Mouse (Mus musculus) gastrocnemius, postnatal 25 days (tissue): Measurements from ENCODE around the gene Spns2. TPM values are rescaled to one million over a fixed set of nuclear protein-coding genes. Genes with fewer than 3 reads are reported as not detected.

Experiments used
- DNase-seq: peaks from one replicate; pipeline ENCODE4 v3.0.0; 2022
- total RNA-seq, 2 experiments: library from RNA; stranded (reverse); gene quantifications; 1 replicate in 1 of 2; 2 replicates in 1 of 2; pipeline ENCODE4 v1.2.3; 2021

Spns2 gene
- total RNA-seq, 2 experiments from 2014 or later, result 12.4 to 16.9 TPM

DNA sequence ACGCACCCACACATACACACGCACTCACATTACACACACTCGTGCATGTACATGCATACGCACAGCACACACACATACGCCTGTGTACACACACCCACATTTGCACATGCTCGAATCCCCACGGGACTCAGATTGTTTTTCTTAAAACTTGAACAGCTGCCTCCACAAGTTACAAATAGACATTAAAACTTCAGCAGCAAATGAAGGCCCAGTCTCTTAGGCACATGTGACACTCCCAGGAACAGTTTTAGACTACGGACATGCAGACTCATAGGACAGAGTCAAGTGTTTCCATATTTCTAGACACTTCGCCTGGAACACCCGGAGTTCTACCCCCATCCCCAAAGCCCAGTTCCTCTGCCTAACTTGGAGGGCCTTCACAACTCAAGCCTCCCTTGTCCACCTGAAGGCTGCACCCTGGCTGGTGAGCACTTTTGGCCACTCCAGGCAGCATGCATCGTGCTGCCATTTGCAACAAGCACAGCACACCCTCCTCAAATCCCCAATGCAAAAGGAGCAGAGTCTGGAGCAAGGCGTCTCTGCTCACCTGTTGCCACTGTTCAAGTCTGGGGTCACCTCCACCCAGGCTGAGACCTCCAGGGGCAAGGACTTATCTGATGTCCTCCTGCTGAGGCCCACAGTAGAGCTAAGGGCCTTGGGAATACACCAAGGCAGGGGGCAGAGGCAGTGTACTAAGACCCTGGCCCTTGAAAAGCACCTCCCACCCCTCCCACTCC, 79.9 kb downstream of the Spns2 start:
- no peak for DNase-seq

DNA sequence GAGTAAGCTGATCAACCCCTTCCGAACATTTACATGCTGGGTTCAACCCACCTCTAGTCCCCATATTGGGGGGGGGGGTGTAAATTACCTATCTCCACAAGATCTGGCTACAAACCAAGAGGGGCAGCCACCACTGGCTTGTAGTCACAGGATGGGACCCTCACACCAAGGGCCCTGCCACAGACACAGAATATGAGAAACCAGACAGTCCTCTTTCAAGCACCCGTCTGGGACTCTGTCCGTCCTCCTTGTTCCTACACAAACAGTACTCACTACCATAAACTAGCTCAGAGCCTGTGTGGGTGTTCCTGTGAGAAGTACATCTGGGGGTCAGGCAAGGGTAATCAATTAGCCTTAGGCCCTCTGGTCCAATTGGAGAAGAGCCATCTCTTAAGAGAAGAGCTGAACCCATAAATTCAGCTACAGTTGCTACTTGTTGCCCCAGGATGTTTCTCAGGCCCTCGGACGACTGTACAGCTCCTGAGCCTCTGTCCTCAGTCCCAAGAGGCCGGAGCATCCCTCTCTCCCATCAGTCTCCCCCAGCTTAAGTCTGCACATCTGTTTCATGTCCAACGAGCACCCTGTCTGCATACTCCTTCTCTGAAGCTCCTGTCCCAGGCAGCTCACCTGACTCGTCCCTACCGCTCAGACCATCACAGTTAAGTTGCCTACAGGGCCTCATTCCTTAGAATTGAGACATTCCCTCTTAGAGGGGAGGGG, 81.1 kb downstream of the Spns2 start:
- DNase-seq, result no peak

DNA sequence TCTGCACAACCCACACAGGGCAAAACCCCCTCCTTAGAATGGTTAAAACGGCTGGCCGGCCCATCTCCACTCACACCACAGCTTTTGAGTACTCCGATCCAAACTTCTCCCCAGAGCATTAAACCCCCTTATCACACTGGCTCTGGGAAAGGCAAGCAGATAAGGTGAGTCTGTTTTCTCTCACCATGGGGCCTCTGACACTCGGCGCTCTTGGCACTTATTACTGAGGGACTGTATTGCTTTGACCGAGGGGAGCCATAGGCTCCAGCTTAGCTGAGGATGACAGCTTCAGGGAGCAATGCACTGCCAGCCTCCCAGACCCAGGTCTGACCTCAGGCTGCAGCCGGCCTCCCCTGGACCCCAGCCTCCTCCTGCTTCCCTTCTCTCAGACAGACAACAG, 82.1 kb downstream of the Spns2 start:
- no peak for DNase-seq

DNA sequence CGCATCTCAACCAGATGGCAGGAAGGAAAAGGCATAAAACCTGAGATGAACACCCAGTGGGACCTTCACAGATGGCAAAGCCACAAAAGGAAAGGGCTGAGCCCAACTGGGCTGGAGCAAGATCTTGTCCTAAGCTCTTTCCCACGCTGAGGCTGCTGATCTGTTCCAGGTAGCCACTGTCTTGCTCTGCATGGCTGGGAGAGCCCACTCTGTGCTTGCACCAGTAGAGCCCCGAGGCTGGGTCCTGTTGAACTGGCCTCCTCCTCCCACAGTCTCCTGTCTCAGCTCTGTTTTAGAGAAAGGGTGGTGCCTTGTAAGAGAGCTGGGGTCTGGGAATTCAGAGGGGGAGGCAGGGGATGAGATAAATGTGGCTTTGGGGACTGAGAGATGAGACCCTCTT, 82.6 kb downstream of the Spns2 start:
- DNase-seq, result no peak

DNA sequence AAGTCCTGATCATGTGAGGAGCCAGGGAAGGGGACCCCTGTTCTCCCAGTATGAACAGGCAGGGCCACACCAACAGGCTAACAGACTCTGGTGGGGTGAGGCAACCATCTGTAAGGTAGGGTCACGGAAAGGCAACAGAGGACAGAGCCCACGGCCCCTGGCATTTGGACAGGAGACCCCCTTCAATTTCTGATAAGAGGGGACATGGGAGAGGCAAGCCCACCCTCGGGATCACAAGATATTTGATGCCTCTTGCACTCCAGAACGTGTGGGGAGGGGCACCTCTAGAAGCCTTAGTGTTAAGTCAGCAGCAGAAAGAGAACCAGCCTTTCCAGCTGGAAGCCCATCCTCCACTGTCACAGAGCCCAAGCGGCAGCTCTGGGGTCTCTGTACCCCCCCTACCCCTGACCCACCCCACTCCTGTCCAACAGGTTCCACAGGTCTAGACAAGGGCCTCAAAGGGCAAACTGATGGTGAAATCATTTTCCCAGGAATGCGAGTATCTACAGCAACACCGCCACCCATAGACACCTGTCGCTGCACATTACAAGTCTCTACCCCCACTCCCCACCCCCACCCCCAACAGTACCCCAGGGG, 83.5 kb downstream of the Spns2 start:
- DNase-seq, result no peak

DNA sequence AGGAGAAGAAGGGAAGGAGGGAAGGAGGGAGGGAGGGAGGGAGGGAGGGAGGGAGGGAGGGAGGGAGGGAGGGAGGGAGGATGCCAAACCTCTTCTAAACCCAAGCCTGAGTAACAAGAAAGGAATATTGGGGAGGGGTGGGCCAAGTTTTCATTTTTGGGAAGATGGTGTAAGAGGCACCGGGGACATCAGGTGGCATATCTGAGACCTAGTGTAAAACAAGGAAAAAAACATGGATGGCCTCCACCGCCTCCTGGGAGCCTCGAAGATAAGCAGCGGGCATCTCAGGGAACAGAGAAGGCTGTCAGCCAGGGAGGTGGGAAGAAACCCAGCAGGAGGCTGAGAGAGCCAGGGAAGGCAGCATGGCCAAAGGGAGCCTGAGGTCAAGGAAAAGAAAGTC, 84.2 kb downstream of the Spns2 start:
- DNase-seq, result no peak

DNA sequence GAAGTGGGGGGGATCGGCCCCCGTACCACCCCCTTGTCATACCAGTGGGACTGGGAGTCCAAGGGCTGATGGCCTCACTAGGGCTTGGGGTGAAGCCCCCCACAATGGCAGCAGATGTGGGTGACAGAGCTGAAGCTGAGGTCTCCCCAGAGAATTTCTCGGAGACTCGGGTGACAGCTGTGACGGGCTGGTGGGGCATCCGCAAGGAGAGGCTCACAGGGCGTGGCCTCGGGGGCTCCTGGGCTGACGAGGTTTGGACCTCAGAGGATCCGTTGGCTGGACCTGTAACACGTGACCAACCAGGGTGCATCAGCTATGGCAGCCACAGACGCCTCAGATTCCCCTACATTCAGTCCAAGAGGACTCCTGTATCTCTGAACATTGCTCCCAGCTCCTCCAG, 86.7 kb downstream of the Spns2 start:
- no peak for DNase-seq

DNA sequence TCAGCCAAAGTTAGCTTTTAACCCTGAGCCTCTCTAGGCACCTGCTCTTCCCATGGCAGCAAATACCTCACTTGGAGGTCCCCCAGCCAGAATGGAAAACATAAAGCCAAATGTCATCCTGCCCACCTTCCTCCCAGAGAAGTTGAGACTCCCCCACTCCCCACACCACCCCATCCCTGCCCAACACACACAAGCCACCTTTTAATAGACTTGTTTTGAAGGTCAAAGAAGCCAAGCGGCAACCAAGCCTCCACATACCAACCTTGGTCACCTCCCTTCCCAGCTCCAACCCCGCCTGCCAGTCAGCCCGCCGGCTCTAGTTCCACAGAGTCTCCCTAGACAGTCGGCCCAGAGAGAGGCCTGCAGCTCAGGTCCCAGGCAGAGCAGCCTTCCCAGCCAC, 87.7 kb downstream of the Spns2 start:
- no peak for DNase-seq

Other genes starting within 250 kb of the Spns2 start
- gene Slc13a5, start 222.7 kb downstream of the Spns2 start, total RNA-seq, result under 1 TPM in 1 of 2 experiments, not detected in 1; 0.19 TPM
- gene Xaf1, start 188.3 kb downstream of the Spns2 start, total RNA-seq, result 1 to 10 TPM; 4.6 TPM
- gene Fbxo39, start 175.5 kb downstream of the Spns2 start, total RNA-seq, result not detected
- under 1 TPM; 0.64 to 0.70 TPM for gene Tekt1, start 127.5 kb downstream of the Spns2 start, total RNA-seq
- 100 to 1,000 TPM; 219 to 223 TPM for gene Smtnl2, start 78.2 kb downstream of the Spns2 start, total RNA-seq
- gene Ggt6, start 54.4 kb downstream of the Spns2 start, total RNA-seq, result under 1 TPM; 0.38 TPM
- gene Mybbp1a, start 48.5 kb downstream of the Spns2 start, total RNA-seq, result 10 to 100 TPM; 52.1 to 56.5 TPM
- gene Spns3, start 60.6 kb upstream of the Spns2 start, total RNA-seq, result under 1 TPM; 0.11 to 0.26 TPM
- gene Ube2g1, start 117.4 kb upstream of the Spns2 start, total RNA-seq, result 10 to 100 TPM; 74.3 to 77.4 TPM
- gene Ankfy1, start 200.1 kb upstream of the Spns2 start, total RNA-seq, result 1 to 10 TPM; 8.0 to 9.0 TPM